Mouse (Mus musculus) frontal cortex, adult 2 months (tissue): ENCODE results near the gene Ltb. TPM values are rescaled to one million over a fixed set of nuclear protein-coding genes. Genes with fewer than 3 reads are reported as not detected.

Source experiments
- DNase-seq, 2 experiments: peaks; one replicate each; pipeline ENCODE4 v3.0.0; 2022; ENCODE audit warnings: low spot score in 1 of 2; ENCODE audit errors: extremely low spot score in 1 of 2
- polyA plus RNA-seq: library from polyadenylated mRNA; depleted of rRNA; stranded (reverse); fragments of >200 nt; gene quantifications from 2 replicates; pipeline ENCODE4 v1.2.3, GENCODE M21; 2012; rRNA removed

The Ltb gene
- polyA plus RNA-seq, 1 experiment = 0.88 TPM

DNA sequence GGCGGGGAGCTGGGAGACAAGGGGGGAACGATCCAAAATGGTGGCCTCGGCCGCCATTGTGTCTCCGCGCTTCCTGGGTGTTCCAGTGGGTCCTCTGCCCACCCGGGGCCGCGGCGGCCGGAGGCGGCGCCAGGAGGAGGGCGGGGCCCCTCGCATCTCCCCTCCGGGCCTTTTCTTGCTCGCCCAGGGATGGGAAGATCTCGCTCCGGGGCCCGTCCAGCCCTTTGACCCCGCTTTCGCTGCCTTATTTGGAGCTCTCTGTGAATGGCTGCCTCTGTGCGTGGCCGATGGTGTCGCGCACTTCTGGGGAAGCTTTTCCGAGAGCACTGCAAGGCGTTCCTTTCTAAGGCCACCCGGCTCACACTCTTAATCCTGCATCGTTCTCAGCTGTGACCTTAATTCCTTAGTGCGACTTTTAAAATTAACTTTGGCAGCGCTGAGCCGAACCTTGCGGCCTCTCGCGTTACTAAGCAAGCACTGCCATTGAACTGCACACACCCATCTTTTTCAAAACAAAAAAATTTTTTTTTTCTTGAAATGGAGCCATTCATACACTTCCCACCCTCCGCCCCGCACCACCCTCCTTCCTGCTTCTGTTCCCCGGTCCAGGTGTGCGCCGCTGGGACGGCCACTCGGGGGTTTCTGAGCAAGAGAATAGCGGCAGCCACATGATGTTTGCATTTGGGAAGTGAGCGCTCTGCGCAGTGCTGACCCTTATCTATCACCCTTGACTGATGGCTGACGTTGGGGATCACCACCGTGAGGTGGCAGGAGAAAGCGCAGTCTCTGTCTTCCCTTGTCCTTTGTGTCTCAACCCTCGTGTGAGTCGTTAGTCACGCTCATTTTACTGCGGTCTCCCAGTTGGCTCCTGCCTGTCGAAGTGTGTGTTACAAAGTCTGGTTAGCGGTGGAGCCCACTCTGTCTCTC lies 48.0 kb downstream of the Ltb start:
- DNase-seq = peak in 1 of 2 experiments; percentile 65

DNA sequence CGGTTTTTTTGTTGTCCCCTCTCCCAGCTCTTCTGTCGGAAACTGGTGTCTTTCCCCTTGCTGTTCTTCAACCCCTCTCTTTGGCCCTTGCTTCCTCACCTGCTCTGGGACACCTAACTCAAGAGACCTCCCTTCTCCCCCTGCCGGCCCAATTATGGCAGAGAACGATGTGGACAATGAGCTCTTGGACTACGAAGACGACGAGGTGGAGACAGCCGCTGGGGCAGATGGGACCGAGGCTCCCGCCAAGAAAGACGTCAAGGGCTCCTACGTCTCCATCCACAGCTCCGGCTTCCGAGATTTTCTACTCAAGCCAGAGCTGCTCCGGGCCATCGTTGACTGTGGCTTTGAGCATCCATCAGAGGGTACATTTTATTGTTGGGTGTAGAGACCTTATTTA lies 48.8 kb downstream of the Ltb start:
- peak in 1 of 2 experiments; percentile 59 for DNase-seq

DNA sequence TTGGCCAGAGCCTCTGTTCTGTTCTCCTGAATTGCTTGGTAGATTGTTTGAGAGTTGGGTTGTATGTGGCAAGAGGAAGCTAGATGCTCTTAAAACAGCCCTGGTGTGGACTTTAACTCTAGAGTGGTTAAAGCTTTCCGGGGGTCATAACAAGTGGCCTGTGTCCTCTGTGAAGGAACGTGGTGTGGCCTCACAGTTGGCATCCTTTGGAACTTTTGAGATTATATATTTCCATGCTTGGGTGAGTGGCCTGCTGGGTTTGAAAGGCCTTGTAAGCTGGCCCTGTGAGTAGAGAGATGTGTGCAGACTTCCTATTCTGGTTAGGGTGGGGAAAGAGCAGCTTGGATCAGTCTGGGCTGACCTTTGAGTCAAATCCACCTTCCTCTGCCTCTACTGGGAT lies 50.8 kb downstream of the Ltb start:
- no peak for DNase-seq

Other genes starting within 250 kb of the Ltb start
- gene Hspa1b, start 235.2 kb upstream of the Ltb start, polyA plus RNA-seq = 10.9 and 13.4 TPM in 2 replicates
- gene Gm20481, start 224.5 kb upstream of the Ltb start, polyA plus RNA-seq = 0.20 TPM in 1 of 2 replicates, not detected in the other
- 13.8 and 14.6 TPM in 2 replicates for gene Hspa1a, start 222.3 kb upstream of the Ltb start, polyA plus RNA-seq
- gene Hspa1l, start 221.7 kb upstream of the Ltb start, polyA plus RNA-seq = 0.40 and 0.74 TPM in 2 replicates
- gene Lsm2, start 212.6 kb upstream of the Ltb start, polyA plus RNA-seq = 43.9 and 49.7 TPM in 2 replicates
- 48.2 and 55.1 TPM in 2 replicates for gene Vars, start 193.5 kb upstream of the Ltb start, polyA plus RNA-seq
- 0.48 and 0.59 TPM in 2 replicates for gene Vwa7, start 177.9 kb upstream of the Ltb start, polyA plus RNA-seq
- gene Sapcd1, start 166.4 kb upstream of the Ltb start, polyA plus RNA-seq = 1.5 and 2.6 TPM in 2 replicates
- 1.5 and 2.0 TPM in 2 replicates for gene Msh5, start 147.7 kb upstream of the Ltb start, polyA plus RNA-seq
- 26.4 and 28.5 TPM in 2 replicates for gene Clic1, start 144.5 kb upstream of the Ltb start, polyA plus RNA-seq
- gene Ddah2, start 135.4 kb upstream of the Ltb start, polyA plus RNA-seq = 40.8 and 42.8 TPM in 2 replicates
- gene Ly6g6c, start 129.1 kb upstream of the Ltb start, polyA plus RNA-seq = not detected in 2 replicates
- gene Mpig6b, start 128.3 kb upstream of the Ltb start, polyA plus RNA-seq = 0.04 TPM in 2 replicates
- gene Ly6g6e, start 117.5 kb upstream of the Ltb start, polyA plus RNA-seq = 65.5 and 71.7 TPM in 2 replicates
- 2.3 and 2.9 TPM in 2 replicates for gene Ly6g6d, start 116.4 kb upstream of the Ltb start, polyA plus RNA-seq
- gene Ly6g6f, start 108.8 kb upstream of the Ltb start, polyA plus RNA-seq = 0.10 and 0.27 TPM in 2 replicates
- gene Abhd16a, start 105.2 kb upstream of the Ltb start, polyA plus RNA-seq = 144 and 159 TPM in 2 replicates
- 0.38 TPM in 1 of 2 replicates, not detected in the other for gene Ly6g5c, start 86.2 kb upstream of the Ltb start, polyA plus RNA-seq
- gene Ly6g5b, start 79.0 kb upstream of the Ltb start, polyA plus RNA-seq = 1.2 and 2.0 TPM in 2 replicates
- 18.9 and 20.2 TPM in 2 replicates for gene Gpank1, start 73.0 kb upstream of the Ltb start, polyA plus RNA-seq
- 173 and 179 TPM in 2 replicates for gene Csnk2b, start 72.4 kb upstream of the Ltb start, polyA plus RNA-seq
- gene D17H6S53E, start 68.1 kb upstream of the Ltb start, polyA plus RNA-seq = 8.2 and 9.1 TPM in 2 replicates
- 0.40 and 0.78 TPM in 2 replicates for gene Apom, start 62.4 kb upstream of the Ltb start, polyA plus RNA-seq
- 199 and 213 TPM in 2 replicates for gene Bag6, start 59.3 kb upstream of the Ltb start, polyA plus RNA-seq
- gene Prrc2a, start 29.5 kb upstream of the Ltb start, polyA plus RNA-seq = 261 and 306 TPM in 2 replicates
- gene Aif1, start 18.4 kb upstream of the Ltb start, polyA plus RNA-seq = 11.2 and 17.2 TPM in 2 replicates
- gene Lst1, start 6.0 kb upstream of the Ltb start, polyA plus RNA-seq = 14.3 and 20.7 TPM in 2 replicates
- 0.11 and 0.14 TPM in 2 replicates for gene Tnf, start 7.6 kb downstream of the Ltb start, polyA plus RNA-seq
- 0.06 and 0.17 TPM in 2 replicates for gene Lta, start 10.9 kb downstream of the Ltb start, polyA plus RNA-seq
- gene Gm16181, start 26.4 kb downstream of the Ltb start, polyA plus RNA-seq = not detected in 2 replicates
- 665 and 695 TPM in 2 replicates for gene Atp6v1g2, start 39.2 kb downstream of the Ltb start, polyA plus RNA-seq
- gene Nfkbil1, start 41.4 kb downstream of the Ltb start, polyA plus RNA-seq = 13.7 and 15.1 TPM in 2 replicates
- 438 and 444 TPM in 2 replicates for gene Ddx39b, start 47.3 kb downstream of the Ltb start, polyA plus RNA-seq
- gene H2-D1, start 68.3 kb downstream of the Ltb start, polyA plus RNA-seq = 66.1 and 69.2 TPM in 2 replicates
- 0.44 and 1.1 TPM in 2 replicates for gene H2-Q1, start 126.0 kb downstream of the Ltb start, polyA plus RNA-seq
- gene H2-Q2, start 147.8 kb downstream of the Ltb start, polyA plus RNA-seq = 0.14 and 0.46 TPM in 2 replicates
- gene H2-Q4, start 185.2 kb downstream of the Ltb start, polyA plus RNA-seq = 9.1 and 9.7 TPM in 2 replicates
- gene H2-Q6, start 230.4 kb downstream of the Ltb start, polyA plus RNA-seq = 0.88 and 0.99 TPM in 2 replicates
- gene H2-Q7, start 244.7 kb downstream of the Ltb start, polyA plus RNA-seq = 1.8 and 2.3 TPM in 2 replicates